Mouse (Mus musculus) heart, adult 9 months (tissue): ENCODE data around the gene Zfp143.
"Not testable (repeated sequence)": the region's sequence is repeated elsewhere in the genome, so short reads cannot be mapped to it uniquely, and the experiment has no call there.

ENCODE experiments used
- DNase-seq, 2 experiments: peaks; one replicate each; pipeline ENCODE4 v3.0.0; 2022; ENCODE audit warnings: low spot score in 2 of 2

Gene Zfp143

GRCm38 (mm10) chr7:110096332-110096731 is 35.3 kb downstream of the Zfp143 start:
- no peak for DNase-seq

- no peak for DNase-seq
These were observed 36.2 kb downstream of the Zfp143 start for GRCm38 (mm10) chr7:110097106-110097793.

GRCm38 (mm10) chr7:110100854-110101253 is 39.8 kb downstream of the Zfp143 start:
- no peak for DNase-seq

- no peak for DNase-seq
These were observed 40.2 kb downstream of the Zfp143 start for GRCm38 (mm10) chr7:110101266-110101665.

GRCm38 (mm10) chr7:110105041-110105440 is 44.0 kb downstream of the Zfp143 start:
- DNase-seq, result no peak

GRCm38 (mm10) chr7:110106633-110107032 is 45.6 kb downstream of the Zfp143 start:
- DNase-seq, result no peak

- DNase-seq, result not testable (repeated sequence)
These were observed 47.5 kb downstream of the Zfp143 start for GRCm38 (mm10) chr7:110108524-110108923.

- peak; percentile 65 to 73 for DNase-seq
These were observed 48.1 kb downstream of the Zfp143 start for GRCm38 (mm10) chr7:110108967-110109610.

- DNase-seq, result no peak
These were observed 49.1 kb downstream of the Zfp143 start for GRCm38 (mm10) chr7:110110061-110110656.

GRCm38 (mm10) chr7:110114699-110115098 is 53.7 kb downstream of the Zfp143 start:
- no peak for DNase-seq

GRCm38 (mm10) chr7:110116731-110117291 is 55.8 kb downstream of the Zfp143 start:
- DNase-seq, result peak; percentile 78 to 88

GRCm38 (mm10) chr7:110118448-110118847 is 57.4 kb downstream of the Zfp143 start:
- peak; percentile 59 to 76 for DNase-seq

GRCm38 (mm10) chr7:110120157-110120784 is 59.3 kb downstream of the Zfp143 start:
- no peak for DNase-seq

- DNase-seq, result no peak
These were observed 60.1 kb downstream of the Zfp143 start for GRCm38 (mm10) chr7:110121162-110121515.

GRCm38 (mm10) chr7:110121516-110122288 is 60.7 kb downstream of the Zfp143 start, which contains the start of gene Wee1:
Wee1 (plus strand) TSS chr7:110122046.
- DNase-seq, result peak; percentile 99 to 100

- DNase-seq, result no peak
These were observed 61.2 kb downstream of the Zfp143 start for GRCm38 (mm10) chr7:110122289-110122564.

GRCm38 (mm10) chr7:110122565-110123422 is 61.8 kb downstream of the Zfp143 start:
- peak; percentile 85 to 89 for DNase-seq

GRCm38 (mm10) chr7:110123844-110124555 is 63.0 kb downstream of the Zfp143 start:
- DNase-seq, result peak; percentile 27 to 36

GRCm38 (mm10) chr7:110128566-110128965 is 67.5 kb downstream of the Zfp143 start:
- DNase-seq, result no peak

GRCm38 (mm10) chr7:110132272-110132671 is 71.3 kb downstream of the Zfp143 start:
- DNase-seq, result not testable (repeated sequence)
